Mouse (Mus musculus) thymus, adult 2 months (tissue): Measurements from ENCODE around the gene Myadml2.

Experiments used
- CTCF ChIP-seq: fragments of 200-500 bp; IDR thresholded peaks from 2 replicates; pipeline ENCODE4 v1.5.1; 2012; ENCODE audit warnings: mild to moderate bottlenecking, control low read depth, low read length, moderate library complexity, borderline replicate concordance; ENCODE audit not compliant: control insufficient read depth, poor library complexity, insufficient read depth; ENCODE audit errors: extremely low read depth
- POLR2A ChIP-seq: fragments of 200-500 bp; IDR thresholded peaks from 2 replicates; pipeline ENCODE4 v1.6.1; 2012; ENCODE audit warnings: mild to moderate bottlenecking, low read length, control low read depth, moderate library complexity; ENCODE audit not compliant: control insufficient read depth, poor library complexity, insufficient read depth; ENCODE audit errors: extremely low read depth

DNA sequence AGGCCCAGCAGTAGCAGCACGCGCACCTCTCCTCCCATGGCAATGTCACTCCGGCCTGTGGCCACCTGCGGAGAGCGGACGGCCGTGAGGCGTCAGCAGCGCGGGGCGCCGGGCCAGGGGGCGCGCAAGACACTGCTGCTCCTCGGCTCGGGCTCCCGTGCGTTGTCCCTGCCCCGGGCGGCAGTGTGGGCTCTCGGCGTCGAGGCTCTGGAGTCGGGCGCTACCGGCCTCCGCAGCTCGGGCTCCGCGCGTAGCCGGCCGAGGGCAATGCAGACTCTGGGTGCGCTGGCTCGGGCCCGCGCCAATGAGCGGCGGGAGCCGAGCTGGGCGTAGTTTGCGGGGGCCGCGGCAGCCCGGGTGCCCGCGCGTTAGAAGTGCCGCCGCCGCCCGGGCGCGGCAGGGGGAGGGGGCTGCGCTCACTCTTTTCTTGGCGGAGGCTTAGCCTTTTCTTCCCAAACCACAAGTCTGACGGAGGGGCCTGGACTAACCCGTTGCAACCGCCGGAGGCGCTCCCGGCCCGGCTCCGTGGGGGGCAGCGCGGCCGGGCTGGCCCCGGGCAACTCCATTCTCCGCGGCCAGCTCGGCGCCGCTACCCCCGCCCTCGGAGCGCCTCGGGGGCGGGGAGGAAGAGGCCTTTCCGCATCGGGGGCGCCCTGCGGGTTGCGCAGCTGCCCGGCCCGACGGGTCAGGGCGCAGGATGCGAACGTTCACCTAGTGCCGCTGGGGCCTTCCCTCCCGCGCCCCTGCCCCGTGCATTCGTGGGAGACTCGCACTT is 12.5 kb upstream of the Myadml2 start:
- TF ChIP-seq CTCF (no peak), POLR2A (no peak)
